Mouse (Mus musculus) ES-Bruce4 (cell line): Measurements from ENCODE around the gene Tspan7.

ENCODE experiments used
- CTCF ChIP-seq: IDR thresholded peaks from one replicate; pipeline ENCODE4 v1.8.1; 2011; ENCODE audit warnings: low read depth, low read length
- EP300 ChIP-seq: IDR thresholded peaks from 2 replicates; pipeline ENCODE4 v1.6.1; 2011; ENCODE audit warnings: low read depth, low read length; ENCODE audit not compliant: insufficient read depth
- POLR2A ChIP-seq: IDR thresholded peaks from one replicate; pipeline ENCODE4 v1.8.1; 2011; ENCODE audit warnings: low read length; ENCODE audit not compliant: insufficient read depth

DNA sequence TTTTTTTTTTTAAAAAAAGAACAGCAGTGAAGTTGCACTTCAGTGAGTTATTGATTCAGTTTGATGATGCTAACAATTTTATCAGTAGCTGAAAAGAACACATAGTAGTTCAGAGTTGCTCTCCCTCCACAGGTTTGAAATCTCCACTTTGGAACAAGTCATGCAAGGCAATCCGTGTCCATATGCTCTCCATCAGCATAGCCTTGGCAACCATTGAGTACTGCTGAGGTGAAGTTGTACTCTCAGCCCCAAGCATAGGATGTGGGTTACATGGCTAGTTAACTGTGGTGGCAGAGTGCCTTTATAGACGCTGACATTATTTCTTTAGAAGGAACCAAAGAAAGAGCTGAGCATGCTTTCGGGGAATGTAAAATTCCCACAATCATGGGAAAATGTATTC is 27.7 kb upstream of the Tspan7 start:
- TF ChIP-seq POLR2A: no peak
- no peak for TF ChIP-seq CTCF
- no peak for TF ChIP-seq EP300
